Mouse (Mus musculus) embryonic fibroblast, embryonic 13.5 days (primary cell): ENCODE data around the gene Ccdc117.

ENCODE experiments used
- CTCF ChIP-seq: IDR thresholded peaks from 2 replicates; pipeline ENCODE4 v1.5.1; 2011; ENCODE audit warnings: mild to moderate bottlenecking, control low read depth, low read length, moderate library complexity, borderline replicate concordance; ENCODE audit not compliant: insufficient read depth
- POLR2A ChIP-seq: IDR thresholded peaks from 2 replicates; pipeline ENCODE4 v1.6.1; 2011; ENCODE audit warnings: low read depth, mild to moderate bottlenecking, control low read depth, low read length, moderate library complexity

GRCm38 (mm10) chr11:5519681-5520080 lies 22.3 kb downstream of the Ccdc117 start:
- TF ChIP-seq POLR2A (no peak), CTCF (no peak)
